Mouse (Mus musculus) ES-E14 (cell line): ENCODE results near the gene Otud1. TPM values are rescaled to one million over a fixed set of nuclear protein-coding genes. Genes with fewer than 3 reads are reported as not detected.
A peak's percentile ranks its signal among the peaks of the same experiment; 100 is the strongest.

Experiments used
- DNase-seq: peaks from one replicate; pipeline ENCODE4 v3.0.0-alpha.2; 2013; ENCODE audit warnings: low read depth, low spot score
- H3K27ac ChIP-seq: 2 replicates; pipeline ENCODE4 v1.5.1; 2012; ENCODE audit warnings: low read depth, mild to moderate bottlenecking, low read length, moderate library complexity, mixed read lengths; ENCODE audit not compliant: poor library complexity, insufficient read depth, severe bottlenecking
- H3K36me3 ChIP-seq: 2 replicates; pipeline ENCODE4 v1.6.1; 2012; ENCODE audit warnings: mild to moderate bottlenecking, low read length, moderate library complexity, mixed read lengths; ENCODE audit not compliant: control insufficient read depth, poor library complexity, insufficient read depth, severe bottlenecking
- H3K4me1 ChIP-seq, 2 experiments: fragments of 150-350 bp in 1 of 2; sonication (generic) in 1 of 2; 2 replicates each; pipeline ENCODE4 v1.6.1; 2012; ENCODE audit warnings: low read length in 2 of 2, mild to moderate bottlenecking in 1 of 2, mixed read lengths in 1 of 2; ENCODE audit not compliant: control insufficient read depth in 2 of 2, insufficient read depth in 2 of 2, poor library complexity in 1 of 2
- H3K4me3 ChIP-seq, 2 experiments: fragments of 150-350 bp in 1 of 2; sonication (generic) in 1 of 2; 2 replicates each; pipeline ENCODE4 v1.5.1; 2012; ENCODE audit warnings: low read length in 2 of 2, low read depth in 1 of 2, mild to moderate bottlenecking in 1 of 2, mixed read lengths in 1 of 2; ENCODE audit not compliant: insufficient read depth in 1 of 2, poor library complexity in 1 of 2, severe bottlenecking in 1 of 2
- H3K9ac ChIP-seq: 2 replicates; pipeline ENCODE4 v1.6.1; 2012; ENCODE audit warnings: low read depth, mild to moderate bottlenecking, low read length, mixed read lengths; ENCODE audit not compliant: poor library complexity, insufficient read depth, severe bottlenecking
- H3K9me3 ChIP-seq: fragments of 150-350 bp; sonication (generic); 2 replicates; pipeline ENCODE4 v1.6.1; 2012; ENCODE audit warnings: low read depth, mild to moderate bottlenecking, low read length; ENCODE audit not compliant: control insufficient read depth, insufficient read depth
- CHD2 ChIP-seq: IDR thresholded peaks from 2 replicates; pipeline ENCODE4 v1.6.1; 2014; ENCODE audit warnings: mild to moderate bottlenecking, low read depth, low read length, inconsistent platforms
- HCFC1 ChIP-seq: IDR thresholded peaks from 2 replicates; pipeline ENCODE4 v1.6.1; 2012; ENCODE audit warnings: low read length, inconsistent platforms, borderline replicate concordance; ENCODE audit not compliant: insufficient read depth
- MAFK ChIP-seq: IDR thresholded peaks from 2 replicates; pipeline ENCODE4 v1.6.1; 2014; ENCODE audit warnings: mild to moderate bottlenecking, low read depth, low read length, inconsistent platforms; ENCODE audit not compliant: insufficient read depth
- ZC3H11A ChIP-seq: IDR thresholded peaks from 2 replicates; pipeline ENCODE4 v1.6.1; 2012; ENCODE audit warnings: low read depth, mild to moderate bottlenecking, inconsistent platforms, low read length, borderline replicate concordance
- ZNF384 ChIP-seq: IDR thresholded peaks from 2 replicates; pipeline ENCODE4 v1.6.1; 2012; ENCODE audit warnings: low read depth, low read length, inconsistent platforms
- in situ Hi-C, 2 experiments: fragments of 600-800 bp; cut with MboI; formaldehyde crosslinking; loops; one replicate each; pipeline ENCODE4 v1.15.1; 2025; ENCODE audit warnings: low sequenced_read_pairs in 2 of 2, inconsistent platforms in 1 of 2; ENCODE audit not compliant: unreplicated experiment in 2 of 2
- total RNA-seq: library from RNA; depleted of rRNA; stranded (reverse); fragments of 300-350 nt; gene quantifications from 2 replicates; pipeline ENCODE4 v1.2.3, GENCODE M21; 2012

The Otud1 gene
- total RNA-seq, 1 experiment = 5.8 TPM

DNA sequence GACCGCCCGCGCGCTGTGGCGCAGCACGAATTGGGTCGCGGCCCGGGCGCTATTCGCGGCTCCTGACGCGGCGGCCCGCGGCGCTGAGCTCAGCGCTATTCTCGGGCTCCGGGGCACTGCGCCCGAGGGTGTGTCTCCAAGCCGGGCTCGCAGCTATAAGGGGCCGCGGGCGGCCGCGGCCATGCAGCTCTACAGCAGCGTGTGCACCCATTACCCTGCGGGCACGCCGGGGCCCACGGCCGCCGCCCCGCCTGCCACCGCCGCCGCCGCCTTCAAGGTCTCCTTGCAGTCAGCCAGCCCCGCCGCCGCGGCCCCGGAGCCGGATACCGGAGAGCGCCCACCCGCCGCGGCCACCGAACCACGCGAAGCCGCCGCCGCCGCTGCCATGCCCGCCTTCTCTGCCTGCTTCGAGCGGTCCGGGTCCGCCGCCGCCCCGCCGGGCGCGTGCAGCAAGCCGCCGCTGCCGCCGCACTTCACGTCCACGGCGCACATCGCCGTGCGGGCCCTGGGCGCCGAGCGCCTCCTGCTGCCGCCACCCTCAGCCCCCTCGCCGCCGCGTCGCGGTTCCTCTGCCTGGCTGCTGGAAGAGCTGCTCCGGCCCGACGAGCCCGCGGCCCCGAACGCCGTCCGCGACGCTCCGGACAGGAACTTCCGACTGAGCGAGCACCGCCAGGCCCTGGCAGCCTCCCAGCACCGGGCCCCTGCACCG, 483 bp downstream of the Otud1 start:
- peak; percentile 56 for DNase-seq
- Histone ChIP-seq H3K27ac (peak overlapping the region; percentile 77), H3K4me1 (peaks cover 0 to 3% of the 10 kb centered on the region in 2 experiments; a peak in 2 of 4 replicates), H3K9ac (peak overlapping the region; percentile 94), H3K9me3 (no peaks in the 10 kb centered on the region), H3K4me3 (peak overlapping the region; percentile 77 to 97), H3K36me3 (no peaks in the 10 kb centered on the region)
- TF ChIP-seq HCFC1 = no peak
- TF ChIP-seq ZNF384 = no peak
- TF ChIP-seq CHD2 = no peak
- no peak for TF ChIP-seq ZC3H11A
- TF ChIP-seq MAFK = no peak
- in situ Hi-C loops = no loop called here

DNA sequence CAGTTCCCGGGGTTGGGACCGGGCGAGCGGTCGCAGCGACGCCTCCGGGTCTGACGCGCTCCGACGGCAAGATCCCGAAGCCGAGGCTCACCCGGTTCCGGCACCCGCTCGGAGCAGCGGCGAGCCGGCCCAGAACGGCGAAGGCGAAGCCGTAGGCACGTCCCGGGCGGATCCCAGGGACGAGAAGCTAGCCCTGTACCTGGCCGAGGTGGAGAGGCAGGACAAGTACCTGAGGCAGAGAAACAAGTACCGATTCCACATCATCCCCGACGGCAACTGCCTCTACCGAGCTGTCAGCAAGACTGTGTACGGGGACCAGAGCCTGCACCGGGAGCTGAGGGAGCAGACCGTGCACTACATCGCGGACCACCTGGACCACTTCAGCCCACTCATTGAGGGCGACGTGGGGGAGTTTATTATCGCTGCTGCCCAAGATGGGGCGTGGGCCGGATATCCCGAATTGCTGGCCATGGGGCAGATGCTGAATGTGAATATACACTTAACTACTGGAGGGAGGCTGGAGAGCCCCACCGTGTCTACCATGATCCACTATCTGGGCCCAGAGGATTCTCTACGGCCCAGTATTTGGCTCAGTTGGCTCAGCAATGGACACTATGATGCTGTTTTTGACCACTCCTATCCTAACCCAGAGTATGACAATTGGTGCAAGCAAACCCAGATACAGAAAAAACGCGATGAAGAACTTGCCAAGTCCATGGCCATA, 1.3 kb downstream of the Otud1 start:
- in situ Hi-C loops = no loop called here
- Histone ChIP-seq H3K4me1 (peaks cover 0 to 3% of the 10 kb centered on the region in 2 experiments; a peak in 2 of 4 replicates), H3K9ac (peak overlapping the region; percentile 94), H3K27ac (peak overlapping the region; percentile 42; the same call in 1 of the 2 replicates), H3K4me3 (peak overlapping the region; percentile 77 to 97), H3K9me3 (no peaks in the 10 kb centered on the region), H3K36me3 (no peaks in the 10 kb centered on the region)
- TF ChIP-seq HCFC1 (no peak), MAFK (no peak), CHD2 (no peak), ZC3H11A (no peak), ZNF384 (no peak)
- DNase-seq = no peak

DNA sequence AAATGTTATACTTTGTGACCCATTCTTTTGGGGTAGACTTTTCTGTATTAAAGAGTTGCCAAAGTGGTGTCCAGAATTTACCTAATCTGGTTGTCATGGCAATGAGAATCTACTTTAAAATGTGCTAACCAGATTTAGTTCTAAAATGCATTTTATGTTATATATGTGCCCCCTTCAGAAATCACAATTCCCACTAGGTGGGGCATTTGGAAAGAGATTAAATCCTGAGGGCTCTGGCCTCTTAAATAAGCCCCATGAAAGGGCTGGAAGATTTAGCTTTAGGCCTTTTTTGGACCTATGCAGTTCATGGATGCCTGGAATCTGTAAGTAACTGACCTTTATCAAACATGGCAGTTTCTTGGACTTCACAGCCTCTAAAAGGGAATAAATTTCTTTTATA, 3.3 kb downstream of the Otud1 start:
- no peak overlapping the region for H3K4me3 ChIP-seq
- H3K36me3 ChIP-seq = no peaks in the 10 kb centered on the region
- in situ Hi-C loops = no loop called here
- no peaks in the 10 kb centered on the region for H3K9me3 ChIP-seq
- H3K9ac ChIP-seq = no peak overlapping the region
- H3K27ac ChIP-seq = no peak overlapping the region
- DNase-seq = no peak
- TF ChIP-seq ZC3H11A (no peak), MAFK (no peak), ZNF384 (no peak), HCFC1 (no peak), CHD2 (no peak)
- peaks cover 0 to 3% of the 10 kb centered on the region in 2 experiments; a peak in 2 of 4 replicates for H3K4me1 ChIP-seq

DNA sequence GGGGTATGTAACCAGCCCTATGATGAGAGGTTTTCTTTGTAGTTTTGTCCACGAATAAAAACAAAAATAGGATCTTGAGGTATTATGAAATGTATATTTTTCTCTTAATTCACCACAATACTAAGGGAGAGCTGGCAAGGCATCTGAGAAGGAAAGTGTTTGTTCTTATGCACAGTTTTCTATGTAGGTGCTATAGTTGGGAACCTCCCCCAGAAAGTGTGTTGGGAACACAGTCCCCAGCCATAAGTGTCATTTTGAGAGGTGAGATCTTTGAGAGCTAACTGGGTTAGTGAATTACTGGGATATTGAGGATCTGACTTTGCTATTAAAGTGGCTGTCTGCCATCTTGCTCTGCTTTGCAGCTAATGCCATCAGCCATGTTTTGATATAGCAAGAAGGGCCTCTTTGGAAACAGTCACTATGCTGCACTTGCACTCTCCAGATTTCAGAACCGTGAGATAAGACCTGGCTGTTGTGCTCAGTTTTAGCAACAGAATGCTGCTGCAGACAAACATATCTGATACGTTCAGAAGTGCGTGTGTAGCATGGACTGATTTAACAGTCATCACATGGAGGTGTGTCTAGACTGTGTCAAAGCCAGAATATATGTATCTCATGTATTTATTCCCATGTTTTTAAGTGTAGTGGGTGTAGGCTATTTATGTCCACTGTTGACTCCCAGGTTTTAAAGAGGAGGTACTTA, 5.7 kb downstream of the Otud1 start:
- in situ Hi-C loops = no loop called here
- no peak for DNase-seq
- H3K4me1 ChIP-seq = peaks cover 0 to 3% of the 10 kb centered on the region in 2 experiments; a peak in 2 of 4 replicates
- H3K36me3 ChIP-seq = no peaks in the 10 kb centered on the region
- H3K27ac ChIP-seq = no peak overlapping the region
- H3K4me3 ChIP-seq = no peak overlapping the region
- H3K9ac ChIP-seq = no peak overlapping the region
- H3K9me3 ChIP-seq = no peaks in the 10 kb centered on the region
- TF ChIP-seq HCFC1 (no peak), ZNF384 (no peak), ZC3H11A (no peak)
